ENCODE assay signal across 30 mouse cellular contexts in the genomic region with DNA sequence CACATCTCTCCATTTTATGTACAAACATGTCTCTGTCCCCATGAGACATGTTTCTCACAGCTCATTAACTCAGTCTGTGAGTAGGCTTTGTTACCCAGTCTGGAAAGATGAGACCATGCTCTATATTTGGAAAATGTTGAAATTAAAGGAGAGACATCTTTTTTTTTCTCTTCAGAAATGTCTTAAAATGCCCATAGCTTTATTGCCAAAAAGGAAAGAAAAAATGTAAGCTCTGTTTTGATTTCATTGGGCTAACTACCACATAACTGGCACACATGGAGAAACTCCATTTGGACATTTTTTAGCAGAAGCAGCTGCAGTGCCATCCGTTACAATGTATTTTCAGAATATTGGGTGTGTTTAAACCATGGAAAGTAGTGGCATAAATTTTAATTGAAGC.
DNase-seq lines count a peak whose midpoint lies in the region; ATAC-seq and TF ChIP-seq lines count a peak whose summit lies in the region.
"Had no signal": no experiment of that assay in that cellular context is flagged by ENCODE, and none has a peak within 500 bp of the region (broad histone marks: within the 10 kb centered on the region; RNA-seq: fewer than 3 reads in every experiment).

No protein-coding gene starts in this region.

- WGBS in forebrain, embryonic 15.5 days = 82% methylated on average over 1 of the region's 1 CpGs
- WGBS in forebrain, embryonic 11.5 days = 84% methylated on average over 1 of the region's 1 CpGs
- 74% methylated on average over 1 of the region's 1 CpGs for WGBS in lung, embryonic 16.5 days

- no peak overlapping the region for H3K4me3 ChIP-seq in forebrain, embryonic 15.5 days
- no peak overlapping the region for H3K4me3 ChIP-seq in forebrain, embryonic 11.5 days (ENCODE audit: low read depth, low read length)
- no peak overlapping the region for H3K4me3 ChIP-seq in layer of hippocampus, adult 2 months
- H3K4me3 ChIP-seq in lung, embryonic 16.5 days (ENCODE audit: low read length) = no peak overlapping the region
- H3K4me3 ChIP-seq in myocyte = no peak overlapping the region
- H3K4me3 ChIP-seq: embryonic facial prominence, embryonic 10.5 days; embryonic facial prominence, embryonic 15.5 days; hindbrain, embryonic 12.5 days; neural tube, embryonic 13.5 days; stomach, embryonic 15.5 days had no signal

- no peak overlapping the region for H3K9ac ChIP-seq in forebrain, embryonic 15.5 days (replicated peaks)
- H3K9ac ChIP-seq in forebrain, embryonic 11.5 days (ENCODE audit: low read length) = no peak overlapping the region
- no peak overlapping the region for H3K9ac ChIP-seq in lung, embryonic 16.5 days (ENCODE audit: low read length)
- H3K9ac ChIP-seq: embryonic facial prominence, embryonic 15.5 days; hindbrain, embryonic 12.5 days; liver, embryonic 14.5 days; stomach, embryonic 15.5 days had no signal

- H3K4me2 ChIP-seq in forebrain, embryonic 15.5 days (replicated peaks) = no peak overlapping the region
- H3K4me2 ChIP-seq in forebrain, embryonic 11.5 days (ENCODE audit: low read depth, low read length, severe bottlenecking) = no peak overlapping the region
- no peak overlapping the region for H3K4me2 ChIP-seq in lung, embryonic 16.5 days (ENCODE audit: low read depth, low read length)
- H3K4me2 ChIP-seq in myocyte (ENCODE audit: low read depth) = peak overlapping the region; percentile 64
- H3K4me2 ChIP-seq: embryonic facial prominence, embryonic 15.5 days; heart, embryonic 11.5 days; hindbrain, embryonic 12.5 days; midbrain, embryonic 11.5 days; neural tube, embryonic 13.5 days; stomach, embryonic 15.5 days had no signal

- no peaks in the 10 kb centered on the region for H3K27me3 ChIP-seq in forebrain, embryonic 15.5 days
- H3K27me3 ChIP-seq in forebrain, embryonic 11.5 days (ENCODE audit: control insufficient read depth, insufficient read depth, low read length) = no peaks in the 10 kb centered on the region
- no peaks in the 10 kb centered on the region for H3K27me3 ChIP-seq in lung, embryonic 16.5 days (ENCODE audit: control insufficient read depth, insufficient read depth, low read depth, low read length)
- H3K27me3 ChIP-seq in myocyte (ENCODE audit: control insufficient read depth, insufficient read depth, insufficient read length) = no peaks in the 10 kb centered on the region
- H3K27me3 ChIP-seq: embryonic facial prominence, embryonic 15.5 days; hindbrain, embryonic 12.5 days; neural tube, embryonic 13.5 days; stomach, embryonic 15.5 days had no signal

- no peaks in the 10 kb centered on the region for H3K9me3 ChIP-seq in forebrain, embryonic 15.5 days
- no peaks in the 10 kb centered on the region for H3K9me3 ChIP-seq in forebrain, embryonic 11.5 days (ENCODE audit: control insufficient read depth, low read length)
- no peaks in the 10 kb centered on the region for H3K9me3 ChIP-seq in lung, embryonic 16.5 days (ENCODE audit: control insufficient read depth, low read length)
- H3K9me3 ChIP-seq: embryonic facial prominence, embryonic 10.5 days; embryonic facial prominence, embryonic 15.5 days; G1E; hindbrain, embryonic 12.5 days; neural tube, embryonic 13.5 days; stomach, embryonic 15.5 days had no signal

- no peak for TF ChIP-seq CTCF in layer of hippocampus, adult 2 months (conservative IDR thresholded peaks at IDR 0.05)

- no peak overlapping the region for H3ac ChIP-seq in myocyte (ENCODE audit: control insufficient read depth, insufficient read length)

- 0 out of 2 replicates have a peak overlapping the region, but pooled peaks have one; percentile 12 for H3K27ac ChIP-seq in forebrain, embryonic 15.5 days (replicated peaks)
- no peak overlapping the region for H3K27ac ChIP-seq in forebrain, embryonic 11.5 days (ENCODE audit: low read depth, low read length)
- H3K27ac ChIP-seq in layer of hippocampus, adult 2 months = 0 out of 2 replicates have a peak overlapping the region, but pooled peaks have one; percentile 24
- peak overlapping the region; percentile 15; the same call in 1 of the 2 replicates for H3K27ac ChIP-seq in lung, embryonic 16.5 days (ENCODE audit: low read length)
- H3K27ac ChIP-seq: embryonic facial prominence, embryonic 10.5 days; embryonic facial prominence, embryonic 15.5 days; hindbrain, embryonic 12.5 days; hindbrain, postnatal 0 days; kidney, postnatal 0 days; liver, embryonic 14.5 days; neural tube, embryonic 13.5 days; stomach, embryonic 15.5 days had no signal

- peaks cover 8% of the 10 kb centered on the region; the same call in 1 of the 2 replicates for H3K4me1 ChIP-seq in forebrain, embryonic 15.5 days
- no peaks in the 10 kb centered on the region for H3K4me1 ChIP-seq in forebrain, embryonic 11.5 days (replicated peaks; ENCODE audit: control insufficient read depth, insufficient read depth, low read length)
- peaks cover 24% of the 10 kb centered on the region for H3K4me1 ChIP-seq in lung, embryonic 16.5 days (replicated peaks; ENCODE audit: control insufficient read depth, insufficient read depth, low read length)

- DNase-seq in forebrain, embryonic 11.5 days (ENCODE audit: low spot score) = no peak
- DNase-seq in layer of hippocampus, adult 2 months (ENCODE audit: low spot score in 2 of 2) = peak; percentile 30 to 51
- no peak for DNase-seq in layer of hippocampus, postnatal 36 days
- DNase-seq in lung, adult 18-20 months = no peak
- DNase-seq: adrenal gland, postnatal 25 days; gastrocnemius, postnatal 36 days; heart, postnatal 36 days; kidney, adult 8-10 months; kidney, postnatal 4 days; liver; lung, postnatal 14 days; right cerebral cortex, postnatal 14 days; thymus, adult 18-20 months; thymus, postnatal 25 days had no signal

- H3K36me3 ChIP-seq in forebrain, embryonic 15.5 days = no peaks in the 10 kb centered on the region
- no peaks in the 10 kb centered on the region for H3K36me3 ChIP-seq in forebrain, embryonic 11.5 days (ENCODE audit: control insufficient read depth, insufficient read depth, low read length)
- H3K36me3 ChIP-seq in lung, embryonic 16.5 days (ENCODE audit: control insufficient read depth, insufficient read depth, low read length) = no peaks in the 10 kb centered on the region
- no peaks in the 10 kb centered on the region for H3K36me3 ChIP-seq in myocyte (ENCODE audit: control insufficient read depth, insufficient read depth)
- H3K36me3 ChIP-seq: embryonic facial prominence, embryonic 15.5 days; G1E; neural tube, embryonic 13.5 days; stomach, embryonic 15.5 days had no signal

- no peaks in the 10 kb centered on the region for H3K79me2 ChIP-seq in myocyte (ENCODE audit: control insufficient read depth, insufficient read depth)

- TF ChIP-seq POLR2A in myocyte (IDR thresholded peaks at IDR 0.05; ENCODE audit: insufficient read length, low read depth) = no peak

- ATAC-seq in forebrain, embryonic 15.5 days (replicated peaks) = no peak
- no peak for ATAC-seq in forebrain, embryonic 11.5 days (replicated peaks; ENCODE audit: low FRiP score)
- peak; percentile 46; the same call in 1 of the 2 replicates for ATAC-seq in lung, embryonic 16.5 days (ENCODE audit: low read depth)
- no peak for ATAC-seq in cerebellum, adult (ENCODE audit: insufficient number of reproducible peaks, low FRiP score, low TSS enrichment)
- ATAC-seq: midbrain, embryonic 16.5 days had no signal

TF ChIP-seq in myocyte, 11 proteins besides CTCF, POLR2A, EP300 and RAD21:
- TF ChIP-seq REST (IDR thresholded peaks at IDR 0.05; ENCODE audit: insufficient read depth, insufficient read length) (no peak), MYOG (IDR thresholded peaks at IDR 0.05; ENCODE audit: control insufficient read depth in 1 of 3, insufficient read depth in 1 of 3, insufficient read length in 2 of 3, low read depth in 2 of 3) (no peak)

Comparison
In these comparisons a context has a peak if more than half of its experiments do, and no peak if none do; other contexts are left out.
1. DNase-seq: peak in layer of hippocampus, adult 2 months (2 of 2); none in forebrain, embryonic 11.5 days (single experiment), layer of hippocampus, postnatal 36 days (0 of 2) and lung, adult 18-20 months (0 of 2).